Mouse (Mus musculus) R1 (cell line): Measurements from ENCODE around the gene Rabgap1l.
"Not testable (repeated sequence)": the region's sequence is repeated elsewhere in the genome, so short reads cannot be mapped to it uniquely, and the experiment has no call there.

Source experiments
- DNase-seq: peaks from one replicate; pipeline ENCODE4 v3.0.0-alpha.2; 2018; ENCODE audit warnings: low read depth, low spot score

Gene Rabgap1l

GRCm38 (mm10) chr1:160703813-160704212 lies 89.2 kb downstream of the Rabgap1l start:
- DNase-seq, result no peak

GRCm38 (mm10) chr1:160693094-160693447 lies 99.9 kb downstream of the Rabgap1l start:
- DNase-seq, result no peak

GRCm38 (mm10) chr1:160692224-160693093 lies 100.6 kb downstream of the Rabgap1l start:
- DNase-seq, result no peak

- no peak for DNase-seq
Measured at GRCm38 (mm10) chr1:160691196-160691590, 101.8 kb downstream of the Rabgap1l start.

GRCm38 (mm10) chr1:160690516-160691195 lies 102.4 kb downstream of the Rabgap1l start:
- peak; percentile 77 for DNase-seq

- DNase-seq, result no peak
Measured at GRCm38 (mm10) chr1:160689511-160689910, 103.5 kb downstream of the Rabgap1l start.

- no peak for DNase-seq
Measured at GRCm38 (mm10) chr1:160684251-160684650, 108.8 kb downstream of the Rabgap1l start.

- no peak for DNase-seq
Measured at GRCm38 (mm10) chr1:160681398-160682050, 111.5 kb downstream of the Rabgap1l start.

- no peak for DNase-seq
Measured at GRCm38 (mm10) chr1:160674763-160675162, 118.2 kb downstream of the Rabgap1l start.

- DNase-seq, result no peak
Measured at GRCm38 (mm10) chr1:160672088-160672814, 120.8 kb downstream of the Rabgap1l start.

GRCm38 (mm10) chr1:160655806-160656470 lies 137.1 kb downstream of the Rabgap1l start:
- DNase-seq, result no peak

- DNase-seq, result peak; percentile 83
Measured at GRCm38 (mm10) chr1:160651691-160652090, 141.3 kb downstream of the Rabgap1l start.

GRCm38 (mm10) chr1:160645416-160645815 lies 147.6 kb downstream of the Rabgap1l start:
- DNase-seq, result no peak

GRCm38 (mm10) chr1:160628213-160628932 lies 164.6 kb downstream of the Rabgap1l start:
- no peak for DNase-seq

- DNase-seq, result peak; percentile 78
Measured at GRCm38 (mm10) chr1:160624354-160625120, 168.5 kb downstream of the Rabgap1l start.

- no peak for DNase-seq
Measured at GRCm38 (mm10) chr1:160618201-160618600, 174.8 kb downstream of the Rabgap1l start.

GRCm38 (mm10) chr1:160606425-160606824 lies 186.6 kb downstream of the Rabgap1l start:
- no peak for DNase-seq

GRCm38 (mm10) chr1:160603312-160603711 lies 189.7 kb downstream of the Rabgap1l start:
- not testable (repeated sequence) for DNase-seq

GRCm38 (mm10) chr1:160597369-160597768 lies 195.6 kb downstream of the Rabgap1l start:
- DNase-seq, result no peak

- DNase-seq, result no peak
Measured at GRCm38 (mm10) chr1:160596948-160597270, 196.1 kb downstream of the Rabgap1l start.
